Mouse (Mus musculus) neural tube, embryonic 14.5 days (tissue): ENCODE measurements at regions not wholly inside any gene's neighbourhood (a gene's known extent, or its start where the extent isn't known, plus 50 kb on each side); places are given as distances from the start of the nearest gene placed in this dataset.

Source experiments
- ATAC-seq: fragments of 200-750 bp; cut with Nextera tagmentation; 2 replicates; pipeline ENCODE4 v1.8.0; 2017; ENCODE audit warnings: low read depth, mild to moderate bottlenecking, moderate TSS enrichment, moderate library complexity
- H3K27ac ChIP-seq: fragments of 300-500 bp; sonication (generic); 2 replicates; pipeline ENCODE4 v1.5.1; 2014; ENCODE audit warnings: low read depth, mild to moderate bottlenecking, control low read depth, low read length, moderate library complexity, mixed read lengths
- H3K27me3 ChIP-seq: fragments of 300-500 bp; sonication (generic); 2 replicates; pipeline ENCODE4 v1.6.1; 2014; ENCODE audit warnings: low read length; ENCODE audit not compliant: control insufficient read depth, insufficient read depth
- H3K36me3 ChIP-seq: fragments of 300-500 bp; sonication (generic); 2 replicates; pipeline ENCODE4 v1.6.1; 2014; ENCODE audit warnings: low read length, mixed read lengths; ENCODE audit not compliant: control insufficient read depth, insufficient read depth
- H3K4me1 ChIP-seq: fragments of 300-500 bp; sonication (generic); 2 replicates; pipeline ENCODE4 v1.6.1; 2014; ENCODE audit warnings: low read length; ENCODE audit not compliant: control insufficient read depth, insufficient read depth
- H3K4me2 ChIP-seq: fragments of 300-500 bp; sonication (generic); 2 replicates; pipeline ENCODE4 v1.6.1; 2014; ENCODE audit warnings: mild to moderate bottlenecking, low read depth, low read length, control low read depth
- H3K4me3 ChIP-seq: fragments of 300-500 bp; sonication (generic); 2 replicates; pipeline ENCODE4 v1.5.1; 2014; ENCODE audit warnings: low read depth, low read length, control low read depth, mixed read lengths
- H3K9ac ChIP-seq: fragments of 300-500 bp; sonication (generic); replicated peaks from 2 replicates; pipeline ENCODE4 v1.6.1; 2014; ENCODE audit warnings: low read depth, mild to moderate bottlenecking, control low read depth, low read length, mixed read lengths
- H3K9me3 ChIP-seq: fragments of 300-500 bp; sonication (generic); 2 replicates; pipeline ENCODE4 v1.6.1; 2016; ENCODE audit warnings: low read length; ENCODE audit not compliant: control insufficient read depth
- WGBS: fragments of 180-500 bp; shearing (Covaris S2); extraction: QIAGEN DNeasy Blood & Tissue Kit; methylation state at CpG from one replicate; pipeline ENCODE4 v1.1.7; 2014; 5-methylcytosine and 5-hydroxymethylcytosine counted together

DNA sequence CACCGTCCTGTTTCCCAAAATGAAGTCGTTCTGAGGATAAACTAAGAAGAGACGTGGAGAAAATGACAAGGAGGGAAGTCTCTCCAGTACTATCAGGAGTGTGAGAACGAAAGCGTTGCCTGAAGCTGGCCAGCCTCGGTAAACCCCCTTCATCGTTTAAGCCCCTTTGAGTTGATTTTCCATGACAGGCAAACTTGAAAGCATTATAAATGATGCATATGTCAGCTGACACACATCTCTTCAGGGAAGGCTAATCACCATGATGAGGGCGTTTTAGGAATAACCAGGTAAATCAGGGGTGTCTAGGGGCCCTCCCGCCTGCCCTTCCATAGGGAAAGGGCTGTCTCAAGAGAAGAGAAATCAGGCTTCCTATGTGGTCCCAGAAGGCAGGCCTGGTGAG lies 328.4 kb downstream of the Gm49356 start:
- no peaks in the 10 kb centered on the region for H3K27me3 ChIP-seq
- H3K9ac ChIP-seq = no peak overlapping the region
- H3K4me3 ChIP-seq = no peak overlapping the region
- no peak for ATAC-seq
- H3K4me1 ChIP-seq = no peaks in the 10 kb centered on the region
- WGBS = 82% methylated on average over 9 of the region's 9 CpGs
- no peak overlapping the region for H3K27ac ChIP-seq
- H3K36me3 ChIP-seq = no peaks in the 10 kb centered on the region
- no peak overlapping the region for H3K4me2 ChIP-seq
- H3K9me3 ChIP-seq = no peaks in the 10 kb centered on the region

- Histone ChIP-seq H3K27ac (no peak overlapping the region), H3K9ac (no peak overlapping the region), H3K27me3 (no peaks in the 10 kb centered on the region), H3K4me1 (no peaks in the 10 kb centered on the region), H3K9me3 (no peaks in the 10 kb centered on the region), H3K4me3 (no peak overlapping the region), H3K36me3 (no peaks in the 10 kb centered on the region), H3K4me2 (no peak overlapping the region)
- WGBS = 78% methylated on average over 7 of the region's 7 CpGs
- ATAC-seq = no peak
Measured at GRCm38 (mm10) chr15:59218916-59219315, 329.8 kb downstream of the Gm49356 start.

GRCm38 (mm10) chr15:59225637-59226036 lies 336.5 kb downstream of the Gm49356 start:
- no peak overlapping the region for H3K4me2 ChIP-seq
- H3K27ac ChIP-seq = no peak overlapping the region
- ATAC-seq = no peak
- H3K4me3 ChIP-seq = no peak overlapping the region
- no peaks in the 10 kb centered on the region for H3K27me3 ChIP-seq
- no peaks in the 10 kb centered on the region for H3K4me1 ChIP-seq
- 85% methylated on average over 6 of the region's 6 CpGs for WGBS
- H3K9ac ChIP-seq = no peak overlapping the region
- H3K36me3 ChIP-seq = no peaks in the 10 kb centered on the region
- no peaks in the 10 kb centered on the region for H3K9me3 ChIP-seq

DNA sequence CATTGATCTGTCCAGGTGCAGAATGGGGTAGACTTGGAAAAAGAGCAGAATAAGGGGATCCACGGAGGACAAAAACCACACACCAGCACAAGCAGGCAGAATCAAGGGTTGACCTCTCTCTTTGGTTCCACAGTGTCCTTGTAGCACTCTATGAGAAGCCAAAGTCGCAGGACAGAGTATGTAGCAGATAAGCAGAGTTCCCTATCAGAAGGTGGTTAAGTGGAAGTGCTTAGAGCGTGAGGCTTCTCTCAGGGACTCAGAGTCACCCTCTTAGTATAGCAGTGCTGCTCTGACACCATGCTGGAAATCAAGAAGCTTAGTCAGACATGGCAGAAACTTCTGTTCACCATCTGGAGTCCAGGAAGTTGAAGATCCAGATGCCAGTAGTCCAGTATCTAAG lies 338.2 kb downstream of the Gm49356 start:
- Histone ChIP-seq H3K4me1 (no peaks in the 10 kb centered on the region), H3K9ac (no peak overlapping the region), H3K4me2 (no peak overlapping the region), H3K36me3 (no peaks in the 10 kb centered on the region), H3K9me3 (no peaks in the 10 kb centered on the region), H3K27me3 (no peaks in the 10 kb centered on the region), H3K27ac (no peak overlapping the region), H3K4me3 (no peak overlapping the region)
- ATAC-seq = no peak
- 77% methylated on average over 3 of the region's 3 CpGs for WGBS

DNA sequence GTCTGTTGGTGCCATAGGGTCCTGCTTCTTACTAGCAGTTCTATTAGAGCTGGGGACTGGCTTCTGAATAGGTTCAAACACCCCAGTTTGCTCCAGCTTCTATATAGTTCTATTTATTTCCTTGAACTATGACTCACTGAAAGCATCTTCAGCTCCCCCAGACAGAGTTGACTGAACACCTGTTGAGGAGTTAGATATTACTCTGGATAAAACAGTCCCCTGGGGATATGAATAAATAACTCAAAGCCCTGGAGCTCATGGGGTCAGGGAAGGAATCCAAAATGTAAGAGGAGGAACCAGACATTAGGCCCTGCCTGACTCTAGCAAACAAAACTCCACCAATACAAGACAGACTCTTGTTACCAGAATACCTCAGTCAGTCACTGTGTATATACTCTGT lies 341.4 kb downstream of the Gm49356 start:
- Histone ChIP-seq H3K36me3 (no peaks in the 10 kb centered on the region), H3K4me1 (no peaks in the 10 kb centered on the region), H3K27me3 (no peaks in the 10 kb centered on the region), H3K4me2 (no peak overlapping the region), H3K4me3 (no peak overlapping the region), H3K9ac (no peak overlapping the region), H3K9me3 (no peaks in the 10 kb centered on the region), H3K27ac (no peak overlapping the region)
- ATAC-seq = no peak

- Histone ChIP-seq H3K36me3 (no peaks in the 10 kb centered on the region), H3K9me3 (no peaks in the 10 kb centered on the region), H3K27me3 (no peaks in the 10 kb centered on the region), H3K4me3 (no peak overlapping the region), H3K4me2 (no peak overlapping the region), H3K9ac (no peak overlapping the region), H3K27ac (no peak overlapping the region), H3K4me1 (no peaks in the 10 kb centered on the region)
- ATAC-seq = no peak
- WGBS = 88% methylated on average over 1 of the region's 1 CpGs
Measured at GRCm38 (mm10) chr15:59231703-59232102, 342.6 kb downstream of the Gm49356 start.

DNA sequence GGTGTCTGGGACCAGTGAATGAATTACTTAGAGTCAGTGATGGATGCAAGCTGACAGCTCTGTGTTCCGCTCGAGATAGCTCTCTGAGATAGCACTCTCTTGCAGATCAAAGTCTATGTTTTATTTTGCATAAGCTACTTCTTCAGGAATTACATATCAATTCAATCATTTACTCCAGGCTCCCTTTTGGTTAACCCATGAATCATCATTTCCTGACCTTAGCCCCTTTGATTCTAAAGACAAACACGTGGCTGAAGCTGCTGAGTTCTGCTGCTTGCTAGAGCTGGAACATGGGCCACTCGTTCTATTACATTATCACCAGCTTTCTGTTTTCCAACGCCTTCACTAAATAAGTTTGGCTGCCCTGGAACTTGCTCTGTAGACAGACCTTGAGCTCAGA lies 343.2 kb downstream of the Gm49356 start:
- no peak overlapping the region for H3K4me2 ChIP-seq
- H3K36me3 ChIP-seq = no peaks in the 10 kb centered on the region
- H3K4me1 ChIP-seq = no peaks in the 10 kb centered on the region
- H3K27ac ChIP-seq = no peak overlapping the region
- H3K27me3 ChIP-seq = no peaks in the 10 kb centered on the region
- H3K9me3 ChIP-seq = no peaks in the 10 kb centered on the region
- H3K4me3 ChIP-seq = no peak overlapping the region
- no peak for ATAC-seq
- no peak overlapping the region for H3K9ac ChIP-seq
- 82% methylated on average over 5 of the region's 5 CpGs for WGBS

DNA sequence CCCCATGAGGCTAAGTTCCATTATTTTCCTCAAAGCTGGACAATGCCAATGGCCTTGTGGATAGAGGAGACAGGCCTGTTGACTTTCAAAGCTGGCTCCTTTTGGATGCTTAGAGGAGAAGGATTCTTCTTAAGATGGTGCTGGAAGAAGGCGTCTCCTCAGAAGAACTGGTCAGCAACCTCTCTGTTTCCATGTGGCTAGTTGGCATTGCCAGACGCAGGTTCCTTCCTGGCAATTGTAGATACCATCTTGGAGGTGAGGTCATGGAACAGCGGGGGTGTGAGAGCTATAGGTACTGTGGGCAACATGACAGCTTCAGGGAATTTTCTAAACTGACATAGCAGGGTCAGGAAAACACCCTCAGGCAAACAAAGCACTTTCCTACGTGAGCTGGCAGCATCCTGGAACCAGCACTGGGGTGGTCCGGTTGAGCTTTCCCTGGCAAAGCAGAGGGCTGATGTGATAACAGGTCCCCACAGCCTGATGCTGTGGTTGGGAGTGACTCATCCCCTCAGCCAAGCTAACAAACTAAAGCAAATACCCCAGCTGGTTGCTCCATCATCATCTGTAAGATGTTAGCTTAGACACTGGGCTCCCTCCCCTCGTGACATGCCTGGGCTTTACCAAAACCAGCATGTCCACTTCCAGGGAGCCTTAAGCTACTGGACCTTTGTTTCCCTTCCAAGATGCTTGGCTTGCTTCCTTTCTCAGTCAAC lies 348.5 kb downstream of the Gm49356 start:
- WGBS = 85% methylated on average over 6 of the region's 6 CpGs

DNA sequence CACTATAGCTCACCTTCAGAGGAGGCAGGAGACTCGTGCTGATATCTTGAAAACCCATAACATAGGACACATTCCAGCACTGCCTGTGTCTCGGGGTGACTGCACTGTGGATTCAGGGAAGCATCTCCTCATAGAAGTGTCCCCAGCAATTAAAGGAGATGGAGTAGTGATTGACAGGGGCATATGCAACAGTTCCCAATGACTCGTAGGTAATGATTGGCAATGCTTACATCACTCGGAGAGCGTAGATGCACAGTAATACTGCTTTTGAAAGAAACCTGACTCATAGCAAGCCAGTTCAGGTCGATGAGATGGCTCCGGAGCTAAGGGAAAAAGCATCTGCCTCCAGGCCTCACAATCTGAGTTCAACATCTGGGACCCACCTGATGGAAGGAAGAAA lies 352.7 kb downstream of the Gm49356 start:
- Histone ChIP-seq H3K27me3 (no peaks in the 10 kb centered on the region), H3K4me3 (no peak overlapping the region), H3K4me1 (no peaks in the 10 kb centered on the region), H3K9ac (no peak overlapping the region), H3K27ac (no peak overlapping the region), H3K4me2 (no peak overlapping the region), H3K9me3 (no peaks in the 10 kb centered on the region), H3K36me3 (no peaks in the 10 kb centered on the region)
- ATAC-seq = no peak
- WGBS = 92% methylated on average over 7 of the region's 7 CpGs

More for the DNA sequence above, 348.5 kb downstream of the Gm49356 start:
- no peaks in the 10 kb centered on the region for H3K4me1 ChIP-seq
- H3K27ac ChIP-seq = no peak overlapping the region
- no peaks in the 10 kb centered on the region for H3K9me3 ChIP-seq
- H3K9ac ChIP-seq = no peak overlapping the region
- no peak for ATAC-seq
- H3K4me3 ChIP-seq = no peak overlapping the region
- no peak overlapping the region for H3K4me2 ChIP-seq
- no peaks in the 10 kb centered on the region for H3K27me3 ChIP-seq
- no peaks in the 10 kb centered on the region for H3K36me3 ChIP-seq
